Mouse (Mus musculus): Measurements from ENCODE around the gene Arhgap23. TPM values are rescaled to one million over a fixed set of nuclear protein-coding genes. Genes with fewer than 3 reads are reported as not detected.

The Arhgap23 gene
- polyA plus RNA-seq, 1 experiment = 14.9 TPM

GRCm38 (mm10) chr11:97521741-97522474 is 106.6 kb downstream of the Arhgap23 start:
- Histone ChIP-seq H3K4me1 (ENCODE audit: control insufficient read depth, insufficient read depth, low read length) (peaks cover 13% of the 10 kb centered on the region), H3K27ac (ENCODE audit: insufficient read depth, low read depth, low read length) (no peak overlapping the region)
- TF ChIP-seq CTCF (conservative IDR thresholded peaks at IDR 0.05; ENCODE audit: insufficient read depth, insufficient read length, low read depth, low read length) = no peak
- no peak for TF ChIP-seq POLR2A (IDR thresholded peaks at IDR 0.05; ENCODE audit: low read depth, low read length)

DNA sequence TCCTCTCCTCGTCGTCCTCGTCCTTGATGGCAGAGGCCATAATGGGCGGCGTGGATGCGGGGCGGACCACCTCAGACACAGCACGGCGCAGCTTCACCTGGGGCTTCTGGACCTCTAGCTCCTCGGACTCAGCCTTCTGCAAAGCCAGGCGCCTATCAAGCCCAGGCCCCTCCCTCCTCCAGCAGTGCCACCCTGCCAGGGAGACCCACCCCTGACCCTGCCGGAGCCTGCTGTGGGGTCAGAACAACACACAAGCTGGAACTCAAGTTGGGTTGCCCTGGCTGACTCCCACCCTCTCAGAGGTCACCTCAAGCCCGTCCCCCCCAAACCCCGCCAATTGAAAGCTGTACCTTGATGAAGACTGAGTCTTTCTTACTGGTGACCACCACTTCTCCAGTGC is 107.8 kb downstream of the Arhgap23 start:
- DNase-seq = no peak
- TF ChIP-seq POLR2A (IDR thresholded peaks at IDR 0.05; ENCODE audit: low read depth, low read length) = no peak
- TF ChIP-seq CTCF (conservative IDR thresholded peaks at IDR 0.05; ENCODE audit: insufficient read depth, insufficient read length, low read depth, low read length) = no peak
- no peaks in the 10 kb centered on the region for H3K27me3 ChIP-seq (replicated peaks; ENCODE audit: control insufficient read depth, insufficient read depth, low read length)
- no peak overlapping the region for H3K27ac ChIP-seq (ENCODE audit: insufficient read depth, low read depth, low read length)
- peaks cover 13% of the 10 kb centered on the region for H3K4me1 ChIP-seq (ENCODE audit: control insufficient read depth, insufficient read depth, low read length)
- no peaks in the 10 kb centered on the region for H3K36me3 ChIP-seq (ENCODE audit: control insufficient read depth, insufficient read depth, low read length)
- H3K4me3 ChIP-seq (ENCODE audit: insufficient read depth, low read depth, low read length) = no peak overlapping the region
- 87% methylated on average over 14 of the region's 14 CpGs for WGBS

More at GRCm38 (mm10) chr11:97521741-97522474, 106.6 kb downstream of the Arhgap23 start:
- no peak overlapping the region for H3K4me3 ChIP-seq (ENCODE audit: insufficient read depth, low read depth, low read length)
- 69% methylated on average over 29 of the region's 29 CpGs for WGBS
- no peaks in the 10 kb centered on the region for H3K27me3 ChIP-seq (replicated peaks; ENCODE audit: control insufficient read depth, insufficient read depth, low read length)
- peak; percentile 81 for DNase-seq
- no peaks in the 10 kb centered on the region for H3K36me3 ChIP-seq (ENCODE audit: control insufficient read depth, insufficient read depth, low read length)

DNA sequence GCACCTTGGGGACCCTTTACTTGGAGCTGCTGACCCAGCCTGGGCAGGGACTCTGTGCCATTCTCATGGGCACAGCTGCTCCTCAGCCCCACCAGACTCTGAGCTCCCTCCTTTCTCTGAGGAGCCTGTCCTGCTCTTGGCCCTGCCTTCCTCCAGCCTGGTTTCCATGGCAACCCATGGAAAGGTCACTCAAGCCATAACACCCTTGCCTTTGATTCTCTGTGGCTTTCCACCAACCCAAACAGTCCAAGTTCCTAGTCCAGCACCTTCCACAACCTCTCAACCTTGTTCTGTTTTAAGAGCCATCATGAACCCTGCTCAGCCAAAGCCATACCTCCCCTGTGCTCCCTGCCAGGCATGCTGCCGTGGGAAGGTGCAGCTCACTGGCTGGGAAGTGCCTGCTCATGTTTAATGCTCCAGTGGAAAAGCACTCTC is 108.5 kb downstream of the Arhgap23 start:
- Histone ChIP-seq H3K4me3 (ENCODE audit: insufficient read depth, low read depth, low read length) (no peak overlapping the region), H3K27me3 (replicated peaks; ENCODE audit: control insufficient read depth, insufficient read depth, low read length) (no peaks in the 10 kb centered on the region), H3K4me1 (ENCODE audit: control insufficient read depth, insufficient read depth, low read length) (peaks cover 13% of the 10 kb centered on the region), H3K27ac (ENCODE audit: insufficient read depth, low read depth, low read length) (peak overlapping the region; percentile 34; the same call in 1 of the 2 replicates), H3K36me3 (ENCODE audit: control insufficient read depth, insufficient read depth, low read length) (no peaks in the 10 kb centered on the region)
- 9% methylated on average over 1 of the region's 1 CpGs for whole genome bisulfite sequencing
- peak; percentile 89 for DNase-seq
- TF ChIP-seq CTCF (conservative IDR thresholded peaks at IDR 0.05; ENCODE audit: insufficient read depth, insufficient read length, low read depth, low read length) (no peak), POLR2A (IDR thresholded peaks at IDR 0.05; ENCODE audit: low read depth, low read length) (no peak)

DNA sequence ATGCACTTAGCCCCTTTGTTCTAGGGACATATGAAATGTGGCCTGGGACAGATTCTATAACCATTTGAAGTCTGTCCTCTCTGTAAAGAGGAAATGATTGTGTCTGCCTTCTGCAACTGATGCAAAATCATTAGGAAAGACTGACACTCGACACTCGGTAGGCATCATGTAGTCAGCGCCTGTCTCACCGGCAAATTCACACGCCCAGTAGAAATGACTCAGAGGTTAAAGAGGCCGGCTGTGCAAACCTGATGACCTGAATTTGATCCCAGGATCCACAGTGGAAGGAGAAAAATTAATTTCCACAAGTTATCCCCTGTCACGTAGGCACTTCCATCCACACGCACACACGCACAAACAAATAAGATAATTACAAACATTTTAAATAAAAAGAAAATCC is 109.0 kb downstream of the Arhgap23 start:
- no peak for TF ChIP-seq POLR2A (IDR thresholded peaks at IDR 0.05; ENCODE audit: low read depth, low read length)
- TF ChIP-seq CTCF (conservative IDR thresholded peaks at IDR 0.05; ENCODE audit: insufficient read depth, insufficient read length, low read depth, low read length) = no peak
- Histone ChIP-seq H3K27ac (ENCODE audit: insufficient read depth, low read depth, low read length) (peak overlapping the region; percentile 34; the same call in 1 of the 2 replicates), H3K4me3 (ENCODE audit: insufficient read depth, low read depth, low read length) (no peak overlapping the region), H3K4me1 (ENCODE audit: control insufficient read depth, insufficient read depth, low read length) (peaks cover 13% of the 10 kb centered on the region), H3K36me3 (ENCODE audit: control insufficient read depth, insufficient read depth, low read length) (no peaks in the 10 kb centered on the region), H3K27me3 (replicated peaks; ENCODE audit: control insufficient read depth, insufficient read depth, low read length) (no peaks in the 10 kb centered on the region)
- WGBS = 56% methylated on average over 9 of the region's 9 CpGs
- DNase-seq = no peak

GRCm38 (mm10) chr11:97525313-97525712 is 110.0 kb downstream of the Arhgap23 start:
- Histone ChIP-seq H3K27me3 (replicated peaks; ENCODE audit: control insufficient read depth, insufficient read depth, low read length) (no peaks in the 10 kb centered on the region), H3K27ac (ENCODE audit: insufficient read depth, low read depth, low read length) (no peak overlapping the region), H3K4me3 (ENCODE audit: insufficient read depth, low read depth, low read length) (no peak overlapping the region), H3K4me1 (ENCODE audit: control insufficient read depth, insufficient read depth, low read length) (peaks cover 13% of the 10 kb centered on the region), H3K36me3 (ENCODE audit: control insufficient read depth, insufficient read depth, low read length) (no peaks in the 10 kb centered on the region)
- DNase-seq = no peak
- TF ChIP-seq CTCF (conservative IDR thresholded peaks at IDR 0.05; ENCODE audit: insufficient read depth, insufficient read length, low read depth, low read length) (no peak), POLR2A (IDR thresholded peaks at IDR 0.05; ENCODE audit: low read depth, low read length) (no peak)
- WGBS = 95% methylated on average over 6 of the region's 6 CpGs

DNA sequence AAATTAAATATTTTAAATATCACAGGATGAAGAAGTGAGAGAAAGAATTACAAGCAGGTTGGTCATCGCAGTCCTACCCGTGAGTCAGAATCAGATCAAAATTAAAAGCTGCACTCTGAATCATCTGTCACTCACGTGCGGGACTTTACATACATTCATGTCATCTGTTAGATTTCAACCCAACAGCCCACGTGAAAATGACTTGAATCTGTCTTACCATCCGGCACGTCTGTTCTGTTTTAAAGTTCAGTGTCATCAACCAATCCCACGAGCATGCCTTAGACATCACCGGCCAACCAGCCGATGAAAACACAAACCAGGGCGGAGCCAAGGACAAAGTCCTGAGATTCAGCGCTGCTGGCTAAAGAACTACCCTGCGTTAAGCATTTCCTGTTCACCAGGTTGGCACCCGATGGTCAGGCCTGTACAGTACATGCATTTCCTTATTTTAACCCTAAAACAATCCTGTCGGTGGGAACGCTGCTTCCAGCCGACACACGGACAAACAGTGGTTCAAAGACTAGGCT is 113.0 kb downstream of the Arhgap23 start:
- Histone ChIP-seq H3K27me3 (replicated peaks; ENCODE audit: control insufficient read depth, insufficient read depth, low read length) (no peaks in the 10 kb centered on the region), H3K4me3 (ENCODE audit: insufficient read depth, low read depth, low read length) (no peak overlapping the region), H3K27ac (ENCODE audit: insufficient read depth, low read depth, low read length) (0 out of 2 replicates have a peak overlapping the region, but pooled peaks have one; percentile 5), H3K36me3 (ENCODE audit: control insufficient read depth, insufficient read depth, low read length) (no peaks in the 10 kb centered on the region), H3K4me1 (ENCODE audit: control insufficient read depth, insufficient read depth, low read length) (no peaks in the 10 kb centered on the region; the same call in 1 of the 2 replicates)
- peak; percentile 92 for DNase-seq
- WGBS = 56% methylated on average over 18 of the region's 18 CpGs
- TF ChIP-seq CTCF (conservative IDR thresholded peaks at IDR 0.05; ENCODE audit: insufficient read depth, insufficient read length, low read depth, low read length) (no peak), POLR2A (IDR thresholded peaks at IDR 0.05; ENCODE audit: low read depth, low read length) (no peak)

GRCm38 (mm10) chr11:97530069-97530468 is 114.7 kb downstream of the Arhgap23 start:
- H3K27ac ChIP-seq (ENCODE audit: insufficient read depth, low read depth, low read length) = no peak overlapping the region
- WGBS = 94% methylated on average over 6 of the region's 6 CpGs
- no peaks in the 10 kb centered on the region; the same call in 1 of the 2 replicates for H3K4me1 ChIP-seq (ENCODE audit: control insufficient read depth, insufficient read depth, low read length)
- DNase-seq = no peak
- no peak overlapping the region for H3K4me3 ChIP-seq (ENCODE audit: insufficient read depth, low read depth, low read length)
- H3K27me3 ChIP-seq (replicated peaks; ENCODE audit: control insufficient read depth, insufficient read depth, low read length) = no peaks in the 10 kb centered on the region
- TF ChIP-seq CTCF (conservative IDR thresholded peaks at IDR 0.05; ENCODE audit: insufficient read depth, insufficient read length, low read depth, low read length) (no peak), POLR2A (IDR thresholded peaks at IDR 0.05; ENCODE audit: low read depth, low read length) (no peak)
- H3K36me3 ChIP-seq (ENCODE audit: control insufficient read depth, insufficient read depth, low read length) = no peaks in the 10 kb centered on the region

Data from kidney, adult 2 months (tissue).